Mouse (Mus musculus): Measurements from ENCODE around the gene Rtn4rl1. TPM values are rescaled to one million over a fixed set of nuclear protein-coding genes. Genes with fewer than 3 reads are reported as not detected.

The Rtn4rl1 gene
- total RNA-seq, 2 experiments from 2014 or later: 6.0 to 10.0 TPM

Small RNA genes lying within 50 kb of the gene (microRNA-seq; reads per million reads assigned to microRNA genes)
- gene Mir132 (ENCODE audit: borderline number of aligned reads in 2 of 2) (494 to 764 reads per million in 2 experiments), gene Mir212 (ENCODE audit: borderline number of aligned reads in 2 of 2) (13.7 to 24.2 reads per million in 2 experiments)

Other genes starting within 250 kb of the Rtn4rl1 start
- gene Hic1, start 24.3 kb upstream of the Rtn4rl1 start, total RNA-seq (2021): 10 to 100 TPM; 14.8 to 22.8 TPM
- 1 to 10 TPM; 5.3 to 7.2 TPM for gene Ovca2, start 14.9 kb upstream of the Rtn4rl1 start, total RNA-seq (2021)
- gene Dph1, start 2.5 kb upstream of the Rtn4rl1 start, total RNA-seq (2021): 1 to 10 TPM; 9.0 to 9.7 TPM
- gene Rpa1, start 154.5 kb downstream of the Rtn4rl1 start, total RNA-seq (2021): 10 to 100 TPM; 55.1 to 63.8 TPM
- gene Smyd4, start 154.7 kb downstream of the Rtn4rl1 start, total RNA-seq (2021): 1 to 10 TPM; 4.4 to 7.5 TPM
- gene Serpinf1, start 228.9 kb downstream of the Rtn4rl1 start, total RNA-seq (2021): 10 to 100 TPM; 25.4 to 26.1 TPM
- gene Serpinf2, start 245.8 kb downstream of the Rtn4rl1 start, total RNA-seq (2021): not detected

Measured in heart, postnatal 36 days (tissue).